Mouse (Mus musculus): ENCODE data around the gene Neurog2. TPM values are rescaled to one million over a fixed set of nuclear protein-coding genes. Genes with fewer than 3 reads are reported as not detected.
A peak's percentile ranks its signal among the peaks of the same experiment; 100 is the strongest.

Neurog2 gene
- total RNA-seq (2014; rRNA removed) (2.6 and 3.3 TPM in 2 replicates), polyA plus RNA-seq (2015; fragmentation: Nextera tagmentation; extraction: Ambion mirVana) (0.85 and 1.1 TPM in 2 replicates)

- Histone ChIP-seq H3K27me3 (ENCODE audit: insufficient read depth, low read length) (peaks cover 74% of the 10 kb centered on the region), H3K4me2 (ENCODE audit: low read depth, low read length) (peak within 1 kb of the TSS; percentile 81), H3K4me3 (ENCODE audit: low read length) (peak within 1 kb of the TSS; percentile 45), H3K9me3 (ENCODE audit: low read length) (no peaks in the 10 kb centered on the region), H3K27ac (no peak within 1 kb of the TSS), H3K4me1 (ENCODE audit: insufficient read depth, low read length) (peaks cover 10% of the 10 kb centered on the region; the same call in 1 of the 2 replicates), H3K36me3 (ENCODE audit: insufficient read depth, low read length) (no peaks in the 10 kb centered on the region), H3K9ac (replicated peaks; ENCODE audit: low read length) (peak within 1 kb of the TSS; percentile 18; the same call in 1 of the 2 replicates)
- under 1% methylated on average over 91 of the region's 92 CpGs for WGBS
- TF ChIP-seq CTCF (IDR thresholded peaks at IDR 0.05; ENCODE audit: low read depth) = no peak
- no peak for DNase-seq (ENCODE audit: low spot score)
- peak; percentile 49 for ATAC-seq
Measured at GRCm38 (mm10) chr3:127633080-127634032, at the start of gene Neurog2. Gene Neurog2, plus strand, starts transcription at chr3:127633135.

GRCm38 (mm10) chr3:127597136-127597535, 35.8 kb upstream of the Neurog2 start:
- Histone ChIP-seq H3K9me3 (ENCODE audit: low read length) (no peaks in the 10 kb centered on the region), H3K9ac (replicated peaks; ENCODE audit: low read length) (no peak overlapping the region), H3K4me1 (ENCODE audit: insufficient read depth, low read length) (no peaks in the 10 kb centered on the region), H3K36me3 (ENCODE audit: insufficient read depth, low read length) (no peaks in the 10 kb centered on the region; the same call in 1 of the 2 replicates), H3K27ac (no peak overlapping the region), H3K27me3 (ENCODE audit: insufficient read depth, low read length) (no peaks in the 10 kb centered on the region), H3K4me3 (ENCODE audit: low read length) (no peak overlapping the region), H3K4me2 (ENCODE audit: low read depth, low read length) (no peak overlapping the region)
- WGBS = 87% methylated on average over 1 of the region's 1 CpGs
- DNase-seq (ENCODE audit: low spot score) = no peak
- ATAC-seq = no peak
- TF ChIP-seq CTCF (IDR thresholded peaks at IDR 0.05; ENCODE audit: low read depth) = no peak

DNA sequence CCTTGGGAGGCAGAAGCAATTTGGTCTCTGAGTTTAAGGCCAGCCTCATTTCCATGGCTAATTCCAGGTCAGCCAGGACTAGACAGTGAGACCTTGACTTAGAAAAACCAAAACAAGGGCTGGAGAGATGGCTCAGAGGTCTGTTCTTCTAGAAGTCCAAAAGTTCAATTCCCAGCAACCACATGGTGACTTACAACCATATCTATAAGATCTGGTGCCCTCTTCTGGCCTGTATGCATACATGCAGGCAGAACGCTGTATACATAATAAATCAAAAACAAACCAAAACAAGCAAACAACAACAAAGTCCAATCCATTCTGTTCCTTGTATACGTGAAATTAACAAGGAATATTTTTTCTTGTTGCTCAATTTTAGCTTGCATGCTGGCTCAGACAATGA, 24.8 kb upstream of the Neurog2 start:
- Histone ChIP-seq H3K4me1 (ENCODE audit: insufficient read depth, low read length) (no peaks in the 10 kb centered on the region), H3K4me3 (ENCODE audit: low read length) (no peak overlapping the region), H3K9me3 (ENCODE audit: low read length) (no peaks in the 10 kb centered on the region), H3K4me2 (ENCODE audit: low read depth, low read length) (no peak overlapping the region), H3K27me3 (ENCODE audit: insufficient read depth, low read length) (no peaks in the 10 kb centered on the region), H3K27ac (no peak overlapping the region), H3K9ac (replicated peaks; ENCODE audit: low read length) (no peak overlapping the region), H3K36me3 (ENCODE audit: insufficient read depth, low read length) (no peaks in the 10 kb centered on the region)
- WGBS = 96% methylated on average over 2 of the region's 2 CpGs
- no peak for ATAC-seq
- no peak for DNase-seq (ENCODE audit: low spot score)
- TF ChIP-seq CTCF (IDR thresholded peaks at IDR 0.05; ENCODE audit: low read depth) = peak; percentile 35

- Histone ChIP-seq H3K9me3 (ENCODE audit: low read length) (no peaks in the 10 kb centered on the region), H3K27me3 (ENCODE audit: insufficient read depth, low read length) (peaks cover 37% of the 10 kb centered on the region), H3K4me3 (ENCODE audit: low read length) (peak overlapping the region; percentile 29), H3K4me1 (ENCODE audit: insufficient read depth, low read length) (no peaks in the 10 kb centered on the region), H3K4me2 (ENCODE audit: low read depth, low read length) (peak overlapping the region; percentile 46), H3K27ac (no peak overlapping the region), H3K36me3 (ENCODE audit: insufficient read depth, low read length) (no peaks in the 10 kb centered on the region), H3K9ac (replicated peaks; ENCODE audit: low read length) (no peak overlapping the region)
- DNase-seq (ENCODE audit: low spot score) (peak; percentile 73), ATAC-seq (peak; percentile 66)
- TF ChIP-seq CTCF (IDR thresholded peaks at IDR 0.05; ENCODE audit: low read depth) = peak; percentile 74
- under 1% methylated on average over 36 of the region's 36 CpGs for WGBS
Measured at GRCm38 (mm10) chr3:127625296-127625695, 7.6 kb upstream of the Neurog2 start.

DNA sequence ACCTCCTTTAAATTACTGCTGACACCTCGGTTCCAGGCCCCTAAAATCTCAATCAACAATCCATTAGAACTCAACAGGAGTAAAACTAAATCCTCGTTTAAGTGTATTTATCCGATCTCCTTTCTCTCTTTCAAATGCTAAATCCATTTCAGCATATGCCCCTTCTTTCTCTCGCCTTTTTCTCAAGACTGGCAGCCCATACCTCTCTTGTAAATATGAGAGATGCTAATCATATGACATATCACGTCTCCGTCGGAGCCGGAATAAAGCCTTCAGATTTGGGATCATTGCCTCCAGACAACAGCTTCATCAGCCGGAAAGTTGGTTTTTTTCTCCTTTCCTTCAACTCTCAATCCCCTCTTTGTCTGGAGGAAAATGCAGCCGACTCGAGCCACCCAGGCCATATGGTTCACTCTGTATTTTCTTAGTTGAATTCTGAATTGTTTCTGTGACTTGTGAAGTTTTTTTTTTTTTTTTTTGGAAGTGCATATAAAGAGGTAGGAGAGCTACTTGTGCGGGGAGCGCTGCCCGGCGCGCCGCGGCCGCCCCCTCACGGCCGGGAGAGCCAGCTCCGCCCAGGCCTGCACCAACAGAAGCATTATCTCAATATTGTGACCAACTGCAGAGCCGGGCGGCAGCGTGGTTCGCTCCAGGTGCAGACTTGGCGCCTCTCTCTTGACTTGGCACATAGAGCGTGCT, 7.1 kb upstream of the Neurog2 start:
- ATAC-seq (no peak), DNase-seq (ENCODE audit: low spot score) (no peak)

DNA sequence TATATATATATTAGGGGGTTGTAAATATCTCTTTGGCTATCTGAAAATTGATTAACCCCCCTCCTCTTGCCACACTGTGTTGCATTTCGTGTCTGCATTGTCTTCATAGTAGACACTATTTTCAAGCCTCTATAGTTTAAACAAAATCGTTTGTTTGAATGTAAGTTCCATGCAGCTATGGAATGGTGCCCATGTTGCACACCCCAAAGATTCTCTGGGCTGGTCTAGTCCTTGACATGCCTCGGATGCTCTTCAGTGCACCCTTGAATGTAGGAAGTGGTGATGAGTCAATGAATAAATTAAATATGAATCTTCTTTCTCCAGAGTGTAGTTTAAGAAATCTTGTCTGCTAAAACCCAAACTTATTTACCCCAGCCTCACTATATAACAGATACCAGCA, 6.4 kb upstream of the Neurog2 start:
- no peak for TF ChIP-seq CTCF (IDR thresholded peaks at IDR 0.05; ENCODE audit: low read depth)
- Histone ChIP-seq H3K27me3 (ENCODE audit: insufficient read depth, low read length) (peaks cover 47% of the 10 kb centered on the region), H3K9me3 (ENCODE audit: low read length) (no peaks in the 10 kb centered on the region), H3K4me2 (ENCODE audit: low read depth, low read length) (no peak overlapping the region), H3K27ac (no peak overlapping the region), H3K4me1 (ENCODE audit: insufficient read depth, low read length) (no peaks in the 10 kb centered on the region), H3K9ac (replicated peaks; ENCODE audit: low read length) (no peak overlapping the region), H3K4me3 (ENCODE audit: low read length) (no peak overlapping the region), H3K36me3 (ENCODE audit: insufficient read depth, low read length) (no peaks in the 10 kb centered on the region)
- 8% methylated on average over 3 of the region's 3 CpGs for WGBS
- ATAC-seq (no peak), DNase-seq (ENCODE audit: low spot score) (no peak)

More for the DNA sequence above, 7.1 kb upstream of the Neurog2 start:
- 2% methylated on average over 28 of the region's 28 CpGs for WGBS
- Histone ChIP-seq H3K27me3 (ENCODE audit: insufficient read depth, low read length) (peaks cover 43% of the 10 kb centered on the region), H3K4me3 (ENCODE audit: low read length) (peak overlapping the region; percentile 29), H3K9ac (replicated peaks; ENCODE audit: low read length) (no peak overlapping the region), H3K9me3 (ENCODE audit: low read length) (no peaks in the 10 kb centered on the region), H3K27ac (no peak overlapping the region), H3K4me2 (ENCODE audit: low read depth, low read length) (peak overlapping the region; percentile 46), H3K4me1 (ENCODE audit: insufficient read depth, low read length) (no peaks in the 10 kb centered on the region), H3K36me3 (ENCODE audit: insufficient read depth, low read length) (no peaks in the 10 kb centered on the region)
- no peak for TF ChIP-seq CTCF (IDR thresholded peaks at IDR 0.05; ENCODE audit: low read depth)
